Mouse (Mus musculus) liver, embryonic 16.5 days (tissue): Measurements from ENCODE around the gene Dennd2d. TPM values are rescaled to one million over a fixed set of nuclear protein-coding genes. Genes with fewer than 3 reads are reported as not detected.
A peak's percentile ranks its signal among the peaks of the same experiment; 100 is the strongest.

Experiments
- ATAC-seq: fragments of 200-750 bp; cut with Nextera tagmentation; 2 replicates; pipeline ENCODE4 v1.8.0; 2017; ENCODE audit warnings: low read depth, mild to moderate bottlenecking, moderate number of reproducible peaks, moderate library complexity
- H3K27ac ChIP-seq: fragments of 300-500 bp; sonication (generic); 2 replicates; pipeline ENCODE4 v1.5.1; 2014; ENCODE audit warnings: mild to moderate bottlenecking, low read length
- H3K27me3 ChIP-seq: fragments of 300-500 bp; sonication (generic); 2 replicates; pipeline ENCODE4 v1.6.1; 2014; ENCODE audit warnings: low read depth, low read length, mixed read lengths; ENCODE audit not compliant: control insufficient read depth, insufficient read depth
- H3K36me3 ChIP-seq: fragments of 300-500 bp; sonication (generic); 2 replicates; pipeline ENCODE4 v1.6.1; 2014; ENCODE audit warnings: mild to moderate bottlenecking; ENCODE audit not compliant: control insufficient read depth, insufficient read depth
- H3K4me1 ChIP-seq: fragments of 300-500 bp; sonication (generic); 2 replicates; pipeline ENCODE4 v1.6.1; 2014; ENCODE audit warnings: low read depth, low read length, mixed read lengths; ENCODE audit not compliant: control insufficient read depth
- H3K4me2 ChIP-seq: fragments of 300-500 bp; sonication (generic); 2 replicates; pipeline ENCODE4 v1.6.1; 2014; ENCODE audit warnings: low read depth, low read length, mixed read lengths
- H3K4me3 ChIP-seq: fragments of 300-500 bp; sonication (generic); 2 replicates; pipeline ENCODE4 v1.5.1; 2014; ENCODE audit warnings: low read depth, mild to moderate bottlenecking, low read length
- H3K9ac ChIP-seq: fragments of 300-500 bp; sonication (generic); 2 replicates; pipeline ENCODE4 v1.6.1; 2014; ENCODE audit warnings: low read depth, low read length
- H3K9me3 ChIP-seq: fragments of 300-500 bp; sonication (generic); replicated peaks from 2 replicates; pipeline ENCODE4 v1.6.1; 2016; ENCODE audit warnings: low read length; ENCODE audit not compliant: control insufficient read depth
- WGBS: fragments of 180-500 bp; shearing (Covaris S2); extraction: QIAGEN DNeasy Blood & Tissue Kit; methylation state at CpG from one replicate; pipeline ENCODE4 v1.1.7; 2014; ENCODE audit not compliant: insufficient replicate concordance; 5-methylcytosine and 5-hydroxymethylcytosine counted together
- polyA plus RNA-seq: library from polyadenylated mRNA; unstranded; fragments of >200 nt; fragmentation: Nextera tagmentation; extraction: Ambion mirVana; gene quantifications from 2 replicates; pipeline ENCODE4 v1.2.1, GENCODE M21; 2015

Gene Dennd2d
- polyA plus RNA-seq = 4.5 and 4.8 TPM in 2 replicates

- no peaks in the 10 kb centered on the region for H3K9me3 ChIP-seq
- H3K9ac ChIP-seq = peak within 1 kb of the TSS; percentile 71
- no peaks in the 10 kb centered on the region for H3K36me3 ChIP-seq
- WGBS = 1% methylated on average over 44 of the region's 44 CpGs
- H3K4me2 ChIP-seq = peak within 1 kb of the TSS; percentile 77
- ATAC-seq = peak; percentile 73
- H3K27me3 ChIP-seq = no peaks in the 10 kb centered on the region
- H3K4me1 ChIP-seq = no peaks in the 10 kb centered on the region; the same call in none of the 2 replicates
- H3K4me3 ChIP-seq = peak within 1 kb of the TSS; percentile 71
- H3K27ac ChIP-seq = peak within 1 kb of the TSS; percentile 55
Measured at GRCm38 (mm10) chr3:106482281-106483081, at the start of gene Dennd2d. Dennd2d (plus strand) TSS chr3:106482405.

GRCm38 (mm10) chr3:106448571-106448970 is 33.6 kb upstream of the Dennd2d start:
- no peak overlapping the region for H3K9ac ChIP-seq
- no peaks in the 10 kb centered on the region for H3K4me1 ChIP-seq
- ATAC-seq = peak; percentile 30; the same call in 1 of the 2 replicates

GRCm38 (mm10) chr3:106448995-106449394 is 33.2 kb upstream of the Dennd2d start:
- H3K4me1 ChIP-seq = no peaks in the 10 kb centered on the region
- no peak overlapping the region for H3K4me2 ChIP-seq
- no peak overlapping the region for H3K9ac ChIP-seq
- no peak overlapping the region for H3K4me3 ChIP-seq
- H3K27me3 ChIP-seq = no peaks in the 10 kb centered on the region
- H3K36me3 ChIP-seq = no peaks in the 10 kb centered on the region
- no peaks in the 10 kb centered on the region for H3K9me3 ChIP-seq
- ATAC-seq = no peak
- H3K27ac ChIP-seq = no peak overlapping the region

More at GRCm38 (mm10) chr3:106448571-106448970, 33.6 kb upstream of the Dennd2d start:
- no peak overlapping the region for H3K27ac ChIP-seq
- no peak overlapping the region for H3K4me3 ChIP-seq
- no peaks in the 10 kb centered on the region for H3K27me3 ChIP-seq
- H3K36me3 ChIP-seq = no peaks in the 10 kb centered on the region
- H3K4me2 ChIP-seq = no peak overlapping the region
- H3K9me3 ChIP-seq = no peaks in the 10 kb centered on the region

GRCm38 (mm10) chr3:106449567-106449966 is 32.6 kb upstream of the Dennd2d start:
- no peak overlapping the region for H3K9ac ChIP-seq
- no peak for ATAC-seq
- no peaks in the 10 kb centered on the region for H3K36me3 ChIP-seq
- no peaks in the 10 kb centered on the region for H3K9me3 ChIP-seq
- H3K27me3 ChIP-seq = no peaks in the 10 kb centered on the region
- H3K27ac ChIP-seq = no peak overlapping the region
- H3K4me1 ChIP-seq = no peaks in the 10 kb centered on the region
- WGBS = 21% methylated on average over 4 of the region's 4 CpGs
- no peak overlapping the region for H3K4me2 ChIP-seq
- no peak overlapping the region for H3K4me3 ChIP-seq

- Histone ChIP-seq H3K27ac (no peak overlapping the region), H3K9ac (no peak overlapping the region), H3K4me1 (no peaks in the 10 kb centered on the region), H3K36me3 (no peaks in the 10 kb centered on the region), H3K9me3 (no peaks in the 10 kb centered on the region), H3K4me2 (no peak overlapping the region), H3K4me3 (no peak overlapping the region), H3K27me3 (no peaks in the 10 kb centered on the region; the same call in 1 of the 2 replicates)
- 29% methylated on average over 4 of the region's 4 CpGs for WGBS
- no peak for ATAC-seq
Measured at GRCm38 (mm10) chr3:106452616-106453015, 29.6 kb upstream of the Dennd2d start.

GRCm38 (mm10) chr3:106457298-106457869 is 24.8 kb upstream of the Dennd2d start:
- Histone ChIP-seq H3K4me3 (no peak overlapping the region), H3K27me3 (no peaks in the 10 kb centered on the region; the same call in 1 of the 2 replicates), H3K27ac (no peak overlapping the region), H3K36me3 (no peaks in the 10 kb centered on the region), H3K9me3 (no peaks in the 10 kb centered on the region), H3K4me2 (no peak overlapping the region), H3K9ac (no peak overlapping the region), H3K4me1 (no peaks in the 10 kb centered on the region)
- ATAC-seq = no peak
- WGBS = 53% methylated on average over 2 of the region's 2 CpGs

- no peak overlapping the region for H3K9ac ChIP-seq
- WGBS = 32% methylated on average over 2 of the region's 2 CpGs
- no peaks in the 10 kb centered on the region for H3K36me3 ChIP-seq
- H3K4me3 ChIP-seq = no peak overlapping the region
- H3K4me2 ChIP-seq = no peak overlapping the region
- H3K4me1 ChIP-seq = no peaks in the 10 kb centered on the region
- H3K9me3 ChIP-seq = no peaks in the 10 kb centered on the region
- no peaks in the 10 kb centered on the region for H3K27me3 ChIP-seq
- no peak overlapping the region for H3K27ac ChIP-seq
- no peak for ATAC-seq
Measured at GRCm38 (mm10) chr3:106462059-106462470, 20.1 kb upstream of the Dennd2d start.

GRCm38 (mm10) chr3:106462493-106462892 is 19.7 kb upstream of the Dennd2d start:
- no peak overlapping the region for H3K9ac ChIP-seq
- no peaks in the 10 kb centered on the region for H3K9me3 ChIP-seq
- no peaks in the 10 kb centered on the region for H3K27me3 ChIP-seq
- H3K4me1 ChIP-seq = no peaks in the 10 kb centered on the region
- no peak overlapping the region for H3K4me2 ChIP-seq
- 26% methylated on average over 3 of the region's 3 CpGs for WGBS
- H3K4me3 ChIP-seq = no peak overlapping the region
- no peaks in the 10 kb centered on the region for H3K36me3 ChIP-seq
- ATAC-seq = no peak
- no peak overlapping the region for H3K27ac ChIP-seq

- H3K4me2 ChIP-seq = no peak overlapping the region
- no peak overlapping the region for H3K9ac ChIP-seq
- WGBS = 55% methylated on average over 1 of the region's 1 CpGs
Measured at GRCm38 (mm10) chr3:106464750-106465149, 17.5 kb upstream of the Dennd2d start.

More at GRCm38 (mm10) chr3:106464750-106465149, 17.5 kb upstream of the Dennd2d start:
- Histone ChIP-seq H3K4me1 (no peaks in the 10 kb centered on the region), H3K4me3 (no peak overlapping the region), H3K9me3 (no peaks in the 10 kb centered on the region), H3K27ac (no peak overlapping the region), H3K27me3 (no peaks in the 10 kb centered on the region), H3K36me3 (no peaks in the 10 kb centered on the region)
- ATAC-seq = peak; percentile 62; the same call in 1 of the 2 replicates
